9 mouse cellular contexts compared by ENCODE assay signal in genomic region chr8:120251411-120252035, GRCm38 (mm10). TPM values are rescaled to one million over a fixed set of nuclear protein-coding genes. Genes with fewer than 3 reads are reported as not detected.
DNase-seq lines count a peak whose midpoint lies in the region; ATAC-seq and TF ChIP-seq lines count a peak whose summit lies in the region.
"Had no signal": no experiment of that assay in that cellular context is flagged by ENCODE, and none has a peak within 500 bp of the region (broad histone marks: within the 10 kb centered on the region; RNA-seq: fewer than 3 reads in every experiment).

No protein-coding gene starts in this region.

- H3K36me3 ChIP-seq in stomach, postnatal 0 days (ENCODE audit: control insufficient read depth, insufficient read depth, low read length), result no peaks in the 10 kb centered on the region
- H3K36me3 ChIP-seq: liver, embryonic 13.5 days had no signal

- H3K4me2 ChIP-seq in stomach, postnatal 0 days (replicated peaks; ENCODE audit: low read depth), result no peak overlapping the region
- H3K4me2 ChIP-seq: liver, embryonic 13.5 days had no signal

- H3K27ac ChIP-seq in stomach, postnatal 0 days (replicated peaks), result peak overlapping the region; percentile 75
- H3K27ac ChIP-seq: liver, embryonic 13.5 days had no signal

- 34% methylated on average over 9 of the region's 9 CpGs for WGBS in stomach, postnatal 0 days

- no peak for TF ChIP-seq EP300 in stomach, postnatal 0 days (optimal IDR thresholded peaks at IDR 0.05)

- no peaks in the 10 kb centered on the region for H3K27me3 ChIP-seq in stomach, postnatal 0 days (ENCODE audit: control insufficient read depth, insufficient read depth, low read length)
- H3K27me3 ChIP-seq: liver, embryonic 13.5 days had no signal

- 0 out of 2 replicates have a peak overlapping the region, but pooled peaks have one; percentile 18 for H3K9ac ChIP-seq in stomach, postnatal 0 days (ENCODE audit: low read length)
- H3K9ac ChIP-seq: liver, embryonic 13.5 days had no signal

- peak; percentile 44 for DNase-seq in adrenal gland, postnatal 14 days
- no peak for DNase-seq in adrenal gland, adult 2 months
- peak; percentile 60 for DNase-seq in urinary bladder, postnatal 14 days (ENCODE audit: low spot score)
- DNase-seq in urinary bladder, adult 2 months (ENCODE audit: low spot score), result no peak
- DNase-seq in lung, postnatal 10 days, result peak; percentile 89
- no peak for DNase-seq in stomach, postnatal 0 days (ENCODE audit: low spot score)
- no peak for DNase-seq in layer of hippocampus, postnatal 14 days (ENCODE audit: low spot score in 2 of 2)
- no peak for DNase-seq in adrenal gland, adult 18-20 months (ENCODE audit: low spot score in 2 of 2)
- DNase-seq: liver, embryonic 13.5 days had no signal

- no peak overlapping the region for H3K4me3 ChIP-seq in stomach, postnatal 0 days (ENCODE audit: low read depth, low read length)
- H3K4me3 ChIP-seq: liver, embryonic 13.5 days had no signal

- no peaks in the 10 kb centered on the region for H3K9me3 ChIP-seq in stomach, postnatal 0 days (ENCODE audit: control insufficient read depth, low read length)
- H3K9me3 ChIP-seq: liver, embryonic 13.5 days had no signal

- peaks cover 6% of the 10 kb centered on the region; the same call in 1 of the 2 replicates for H3K4me1 ChIP-seq in stomach, postnatal 0 days (replicated peaks; ENCODE audit: control insufficient read depth, insufficient read depth)
- H3K4me1 ChIP-seq: liver, embryonic 13.5 days had no signal

- no peak for TF ChIP-seq CTCF in stomach, postnatal 0 days (IDR thresholded peaks at IDR 0.05; ENCODE audit: low read depth)

- ATAC-seq in stomach, postnatal 0 days (ENCODE audit: low FRiP score, low TSS enrichment), result no peak

RNA-seq across cellular contexts. Expression of gene Gse1, which starts 23.3 kb away (rescaled TPM):
- total RNA-seq in adrenal gland, postnatal 14 days (2021), result 29.9 and 33.9 TPM in 2 replicates
- total RNA-seq in adrenal gland, adult 2 months (2021), result 10 to 100 TPM; 27.1 to 28.7 TPM
- 42.1 and 46.3 TPM in 2 replicates for polyA plus RNA-seq in adrenal gland, adult 2 months (2012; rRNA removed)
- 27.5 and 30.2 TPM in 2 replicates for polyA plus RNA-seq in urinary bladder, adult 2 months (2012; rRNA removed)
- 6.4 and 7.0 TPM in 2 replicates for polyA plus RNA-seq in stomach, postnatal 0 days (2015; fragmentation: Nextera tagmentation; extraction: Ambion mirVana)
- 100 to 1,000 TPM in 1 of 2 experiments, 10 to 100 TPM in 1; 94.0 to 107 TPM for total RNA-seq in layer of hippocampus, postnatal 14 days (2021)
- total RNA-seq in adrenal gland, adult 18-20 months (2021), result 10 to 100 TPM; 23.9 to 24.1 TPM

Comparison
In these comparisons a context has a peak if more than half of its experiments do, and no peak if none do; other contexts are left out.
1. DNase-seq: peak in adrenal gland, postnatal 14 days (single experiment), urinary bladder, postnatal 14 days (single experiment) and lung, postnatal 10 days (single experiment); none in adrenal gland, adult 2 months (single experiment), urinary bladder, adult 2 months (single experiment), stomach, postnatal 0 days (single experiment), layer of hippocampus, postnatal 14 days (0 of 2) and adrenal gland, adult 18-20 months (0 of 2).